In genomic region chr5:119972802-119973437, GRCm38 (mm10) we compare ENCODE assay signal across 8 mouse cellular contexts.
DNase-seq lines count a peak whose midpoint lies in the region; ATAC-seq and TF ChIP-seq lines count a peak whose summit lies in the region.

No protein-coding gene starts in this region.

- intact Hi-C loops in left cerebral cortex, adult 2 months (cut with DNase I), result no loop called here
- intact Hi-C loops in left cerebral cortex, postnatal 4 days (cut with DNase I), result no loop called here

- peak overlapping the region; percentile 29 for H3K4me2 ChIP-seq in forebrain, embryonic 16.5 days (ENCODE audit: low read length)
- H3K4me2 ChIP-seq in intestine, embryonic 16.5 days (ENCODE audit: low read depth, low read length), result 0 out of 2 replicates have a peak overlapping the region, but pooled peaks have one; percentile 10

- no peaks in the 10 kb centered on the region for H3K27me3 ChIP-seq in forebrain, embryonic 16.5 days (replicated peaks; ENCODE audit: control insufficient read depth, insufficient read depth, low read length)
- H3K27me3 ChIP-seq in intestine, embryonic 16.5 days (replicated peaks; ENCODE audit: control insufficient read depth, insufficient read depth, low read length), result no peaks in the 10 kb centered on the region; the same call in 1 of the 2 replicates

- WGBS in forebrain, embryonic 16.5 days, result 44% methylated on average over 24 of the region's 24 CpGs
- WGBS in intestine, embryonic 16.5 days, result 34% methylated on average over 24 of the region's 24 CpGs

- H3K36me3 ChIP-seq in forebrain, embryonic 16.5 days (ENCODE audit: control insufficient read depth, insufficient read depth), result no peaks in the 10 kb centered on the region
- no peaks in the 10 kb centered on the region for H3K36me3 ChIP-seq in intestine, embryonic 16.5 days (ENCODE audit: control insufficient read depth, insufficient read depth, low read length)

- peak; percentile 72 for ATAC-seq in forebrain, embryonic 16.5 days
- no peak for ATAC-seq in intestine, embryonic 16.5 days

- peak; percentile 28 to 29 for DNase-seq in left cerebral cortex, adult 2 months (ENCODE audit: extremely low spot score in 1 of 2, low spot score in 2 of 2)
- no peak for DNase-seq in left cerebral cortex, postnatal 4 days
- DNase-seq in lung, postnatal 10 days, result peak; percentile 65
- DNase-seq in testis, postnatal 10 days (ENCODE audit: low spot score), result peak; percentile 61
- no peak for DNase-seq in natural killer cell, adult 2 months (ENCODE audit: low spot score in 2 of 2)
- no peak for DNase-seq in T-cell, adult 2 months (ENCODE audit: low spot score)

- peaks cover 5% of the 10 kb centered on the region for H3K4me1 ChIP-seq in forebrain, embryonic 16.5 days (replicated peaks; ENCODE audit: control insufficient read depth, insufficient read depth, low read length)
- no peaks in the 10 kb centered on the region for H3K4me1 ChIP-seq in intestine, embryonic 16.5 days (ENCODE audit: control insufficient read depth, insufficient read depth, low read length)

- H3K9me3 ChIP-seq in forebrain, embryonic 16.5 days (ENCODE audit: control insufficient read depth, low read length), result no peaks in the 10 kb centered on the region
- H3K9me3 ChIP-seq in intestine, embryonic 16.5 days (ENCODE audit: control insufficient read depth, low read length), result no peaks in the 10 kb centered on the region

- H3K9ac ChIP-seq in forebrain, embryonic 16.5 days (replicated peaks; ENCODE audit: low read depth, low read length), result peak overlapping the region; percentile 25; the same call in 1 of the 2 replicates
- no peak overlapping the region for H3K9ac ChIP-seq in intestine, embryonic 16.5 days (ENCODE audit: low read depth, low read length)

- H3K4me3 ChIP-seq in left cerebral cortex, adult 2 months, result no peak overlapping the region
- H3K4me3 ChIP-seq in forebrain, embryonic 16.5 days (replicated peaks; ENCODE audit: low read length), result peak overlapping the region; percentile 34
- H3K4me3 ChIP-seq in intestine, embryonic 16.5 days (ENCODE audit: low read length), result no peak overlapping the region

- H3K27ac ChIP-seq in left cerebral cortex, adult 2 months, result no peak overlapping the region
- H3K27ac ChIP-seq in forebrain, embryonic 16.5 days (ENCODE audit: low read length), result no peak overlapping the region
- H3K27ac ChIP-seq in intestine, embryonic 16.5 days (ENCODE audit: low read length), result no peak overlapping the region

- TF ChIP-seq CTCF in left cerebral cortex, adult 2 months (IDR thresholded peaks at IDR 0.05), result no peak

Comparison
In these comparisons a context has a peak if more than half of its experiments do, and no peak if none do; other contexts are left out.
1. DNase-seq: peak in left cerebral cortex, adult 2 months (2 of 2), lung, postnatal 10 days (single experiment) and testis, postnatal 10 days (single experiment); none in left cerebral cortex, postnatal 4 days (single experiment), natural killer cell, adult 2 months (0 of 2) and T-cell, adult 2 months (single experiment).